Mouse (Mus musculus) A20 (cell line): Measurements from ENCODE around the gene Sfxn5.

ENCODE experiments used
- DNase-seq: peaks from one replicate; pipeline ENCODE4 v3.0.0-alpha.2; 2011; ENCODE audit warnings: low read depth, low spot score

Sfxn5 gene

DNA sequence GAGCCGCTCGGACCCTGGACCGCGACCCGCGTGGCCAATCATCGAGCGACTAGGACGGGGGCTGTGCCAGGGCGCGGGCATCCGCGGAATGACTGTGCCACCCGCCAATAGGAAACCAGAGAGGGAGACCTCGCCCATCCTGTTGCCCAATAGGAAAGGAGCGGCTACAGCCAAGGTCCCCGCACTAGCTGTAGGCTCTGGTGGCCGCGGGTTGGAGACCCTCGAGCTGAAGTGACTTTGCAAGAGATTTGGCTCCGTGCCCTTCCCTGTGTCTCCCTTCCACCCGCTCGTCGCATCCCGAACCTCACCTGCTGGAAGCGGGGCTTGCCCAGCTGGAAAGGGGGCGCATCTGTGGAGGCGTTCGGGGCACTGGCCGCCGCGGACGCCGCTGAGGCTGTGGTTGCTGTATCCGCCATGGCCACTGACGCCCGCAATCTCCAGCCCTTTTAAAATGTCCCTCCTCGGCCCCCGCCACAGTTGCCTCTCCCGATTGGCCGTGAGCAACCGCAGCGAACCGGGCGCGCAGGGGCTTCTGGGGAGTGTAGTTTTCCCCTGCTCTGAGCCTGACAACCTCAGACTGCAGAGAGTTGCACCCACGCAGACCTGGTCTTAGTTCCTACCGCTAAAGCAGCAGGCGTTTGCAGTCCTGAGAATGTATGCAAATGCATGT lies at the start of gene Sfxn5:
TSS of gene Sfxn5 (minus strand) at position 423 of the 670 bp plus-strand sequence.
- peak; percentile 94 for DNase-seq

DNA sequence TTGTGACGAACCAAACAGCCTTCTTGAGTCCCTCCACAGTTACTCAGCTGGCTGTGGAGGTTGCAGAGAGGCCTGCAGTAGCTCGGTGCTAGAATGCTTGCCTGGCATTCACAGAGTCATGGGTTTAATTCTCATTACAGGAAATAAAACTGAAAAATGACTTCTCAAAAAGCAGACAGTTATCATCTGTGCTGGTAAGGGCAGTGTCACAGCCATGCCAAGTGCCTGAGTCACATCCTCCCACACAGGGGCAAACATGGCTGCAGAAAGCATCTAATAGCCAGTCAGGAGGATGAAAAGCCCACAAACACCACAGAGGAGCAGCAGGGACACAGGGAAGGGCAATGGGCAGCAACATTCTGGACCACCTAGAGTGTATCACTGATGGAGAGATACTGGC lies 49.6 kb upstream of the Sfxn5 start:
- DNase-seq: no peak

DNA sequence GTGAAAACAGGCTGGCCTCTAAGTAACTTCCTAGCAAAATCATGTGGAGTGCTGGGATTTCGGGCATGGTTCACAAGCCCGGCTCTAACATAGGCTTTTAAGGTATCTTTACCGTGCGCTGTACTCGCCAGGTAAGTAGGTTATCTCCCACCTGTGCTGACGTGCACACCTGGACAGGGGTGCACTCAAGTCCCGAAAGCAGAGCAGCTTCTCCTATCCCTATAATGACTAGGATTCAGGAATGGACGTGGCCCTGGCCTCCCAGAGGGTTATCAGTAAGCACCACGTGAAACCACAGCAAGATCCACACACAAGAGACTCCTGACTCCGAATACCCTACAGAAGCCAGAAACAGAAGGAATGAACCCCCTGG lies 48.4 kb upstream of the Sfxn5 start:
- DNase-seq: no peak

DNA sequence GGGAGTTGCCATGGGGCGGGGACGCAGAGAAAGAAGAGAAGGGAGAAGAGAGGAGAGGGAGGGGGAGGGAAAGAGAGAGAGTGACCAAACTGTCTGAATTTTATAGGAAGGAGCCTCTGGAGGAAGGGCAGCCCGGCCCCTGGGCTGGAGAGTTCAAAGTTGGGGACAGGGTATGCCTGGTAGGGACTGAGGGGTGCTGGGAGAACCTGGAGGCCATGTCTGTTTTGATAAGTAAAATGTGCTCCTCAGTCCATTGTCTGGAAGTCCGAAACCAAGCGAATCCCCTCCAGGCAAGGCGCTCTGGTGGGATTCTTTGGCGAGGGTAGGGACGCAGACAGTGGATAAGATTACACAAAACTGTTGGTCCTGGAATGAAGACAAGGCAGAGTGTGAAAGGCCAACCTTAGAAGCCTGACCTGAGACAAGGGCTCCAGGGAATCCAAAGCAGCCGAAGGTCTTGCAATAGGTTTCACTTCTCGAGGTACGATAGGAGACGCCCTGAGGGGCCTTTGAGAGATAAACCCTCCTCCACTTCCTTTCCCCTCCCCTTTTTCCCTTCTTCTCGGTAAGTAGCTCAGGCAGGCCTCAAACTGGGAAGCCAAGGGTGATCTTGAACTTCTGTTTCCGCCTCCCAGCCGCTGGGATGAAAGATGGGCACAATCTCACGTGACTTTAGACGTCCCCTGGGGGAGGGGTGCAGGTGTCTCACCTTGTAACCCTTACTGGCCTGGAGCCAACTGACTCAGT lies 47.9 kb upstream of the Sfxn5 start:
- peak; percentile 32 for DNase-seq

DNA sequence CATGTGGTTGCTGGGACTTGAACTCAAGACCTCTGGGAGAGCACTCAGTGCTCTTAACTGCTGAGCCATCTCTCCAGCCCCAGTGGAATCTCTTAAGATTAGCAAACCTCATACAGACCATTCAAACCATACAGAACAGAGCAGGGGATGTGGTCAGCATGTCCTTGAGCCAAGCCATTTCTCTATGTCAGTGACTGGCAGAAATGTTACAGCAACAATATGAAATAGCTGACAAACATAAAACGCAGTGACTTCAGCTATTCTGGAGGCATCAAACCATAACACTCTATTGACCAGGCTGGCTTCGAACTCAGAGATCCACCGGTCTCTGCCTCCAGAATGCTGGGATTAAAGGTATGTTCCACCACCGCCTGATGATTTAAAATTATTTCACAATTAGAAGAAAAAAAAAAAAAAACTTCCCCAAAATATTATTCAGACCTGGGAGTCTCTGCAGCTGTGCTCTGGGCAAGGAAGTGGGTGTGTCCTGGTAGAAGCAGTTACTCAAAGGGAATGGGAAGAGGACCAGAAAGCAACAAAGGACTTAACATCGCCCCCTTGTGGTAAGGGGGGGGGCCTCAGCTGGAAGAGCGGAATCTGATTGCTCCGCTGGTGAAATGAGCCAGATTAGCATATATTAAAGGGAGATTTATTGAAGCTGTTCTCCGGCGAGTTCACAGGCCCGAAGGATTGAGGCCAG lies 47.1 kb upstream of the Sfxn5 start:
- DNase-seq: peak; percentile 59

DNA sequence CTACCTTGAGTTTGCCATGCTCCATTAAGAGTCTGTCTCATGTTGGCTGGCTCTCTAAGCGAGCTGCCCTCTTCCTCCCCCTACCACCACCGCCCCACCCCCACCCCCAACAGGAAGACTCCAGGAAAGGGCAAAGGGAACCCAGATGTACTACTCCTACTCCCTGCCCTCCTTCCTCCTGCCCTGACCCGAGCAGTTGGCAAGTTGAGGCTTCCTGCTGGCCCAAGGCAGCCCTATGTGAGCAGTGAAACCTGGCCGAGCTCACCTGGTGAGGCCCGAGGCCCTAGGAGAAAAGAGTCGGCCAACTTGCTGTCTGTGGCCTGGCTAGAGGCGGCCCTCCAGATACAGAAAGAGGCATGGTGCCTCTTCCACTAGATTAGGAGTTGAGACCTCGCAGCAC lies 45.4 kb upstream of the Sfxn5 start:
- DNase-seq: no peak

DNA sequence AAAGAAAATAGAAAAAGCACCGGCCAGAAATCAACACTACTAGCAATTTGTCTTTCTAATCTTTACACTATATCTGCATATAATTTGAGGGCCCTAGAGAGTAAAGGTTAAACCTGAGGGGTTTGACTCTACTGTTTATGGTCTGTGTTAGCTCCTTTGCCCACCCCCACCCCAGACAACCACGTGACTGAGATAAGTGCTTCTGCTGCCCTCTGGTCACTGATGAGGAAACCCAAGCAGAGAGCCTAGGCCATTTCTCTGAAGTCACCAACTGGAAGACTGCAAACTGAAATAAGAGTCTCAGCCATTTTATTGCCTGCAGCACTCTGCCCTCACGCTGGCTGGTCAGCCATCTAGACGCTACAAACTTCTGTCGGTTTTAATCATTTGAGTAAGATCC lies 44.7 kb upstream of the Sfxn5 start:
- no peak for DNase-seq

DNA sequence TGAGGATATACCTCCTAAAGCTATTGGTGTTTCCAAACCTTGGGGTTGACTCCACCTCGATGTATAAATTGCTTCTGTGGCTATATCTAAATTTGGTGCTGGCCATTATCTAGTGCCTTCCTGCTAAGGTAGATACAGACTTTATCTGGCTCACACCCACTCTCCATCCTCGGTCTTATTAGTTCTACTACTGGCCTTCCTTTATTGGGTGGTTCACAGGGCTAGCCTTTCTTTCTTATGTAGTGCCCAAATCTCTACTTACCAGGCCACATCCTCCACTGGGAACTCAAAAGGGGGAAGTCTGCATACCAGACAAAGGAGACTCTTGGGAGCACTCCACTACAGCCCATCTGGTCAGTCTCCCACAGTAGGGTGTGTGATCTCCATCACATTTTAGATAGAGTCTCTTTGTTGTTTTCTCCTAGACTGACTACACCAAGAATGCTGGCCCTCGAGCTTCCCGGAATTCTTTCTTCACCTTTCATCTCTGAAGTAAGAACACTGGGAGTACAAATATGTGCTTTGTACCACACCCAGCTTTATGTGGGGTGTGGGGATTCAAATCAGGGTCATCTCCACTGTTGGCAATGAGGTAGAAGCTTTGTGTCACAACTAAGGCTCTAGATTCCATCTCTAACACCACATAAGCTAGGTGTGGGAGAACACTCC lies 44.0 kb upstream of the Sfxn5 start:
- no peak for DNase-seq

DNA sequence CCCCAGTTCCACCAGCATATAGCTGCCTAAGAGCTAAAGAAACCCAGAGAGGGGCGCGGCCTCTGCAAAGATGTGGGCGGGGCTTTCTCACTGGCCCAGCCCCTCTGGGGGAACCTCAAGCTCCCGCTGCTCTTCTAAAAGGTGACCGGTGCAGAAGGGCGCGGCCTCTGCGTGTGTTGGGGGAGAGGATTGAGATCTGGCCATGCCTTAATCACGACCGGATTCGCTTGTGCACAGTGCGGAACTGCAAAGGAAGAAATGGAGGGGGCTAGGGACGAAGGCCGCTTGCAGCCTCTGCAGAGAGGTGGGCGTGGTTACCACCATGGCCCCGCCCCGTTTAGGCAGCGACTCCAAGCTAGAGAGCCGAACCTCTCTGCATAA lies 41.5 kb upstream of the Sfxn5 start:
- peak; percentile 97 for DNase-seq

DNA sequence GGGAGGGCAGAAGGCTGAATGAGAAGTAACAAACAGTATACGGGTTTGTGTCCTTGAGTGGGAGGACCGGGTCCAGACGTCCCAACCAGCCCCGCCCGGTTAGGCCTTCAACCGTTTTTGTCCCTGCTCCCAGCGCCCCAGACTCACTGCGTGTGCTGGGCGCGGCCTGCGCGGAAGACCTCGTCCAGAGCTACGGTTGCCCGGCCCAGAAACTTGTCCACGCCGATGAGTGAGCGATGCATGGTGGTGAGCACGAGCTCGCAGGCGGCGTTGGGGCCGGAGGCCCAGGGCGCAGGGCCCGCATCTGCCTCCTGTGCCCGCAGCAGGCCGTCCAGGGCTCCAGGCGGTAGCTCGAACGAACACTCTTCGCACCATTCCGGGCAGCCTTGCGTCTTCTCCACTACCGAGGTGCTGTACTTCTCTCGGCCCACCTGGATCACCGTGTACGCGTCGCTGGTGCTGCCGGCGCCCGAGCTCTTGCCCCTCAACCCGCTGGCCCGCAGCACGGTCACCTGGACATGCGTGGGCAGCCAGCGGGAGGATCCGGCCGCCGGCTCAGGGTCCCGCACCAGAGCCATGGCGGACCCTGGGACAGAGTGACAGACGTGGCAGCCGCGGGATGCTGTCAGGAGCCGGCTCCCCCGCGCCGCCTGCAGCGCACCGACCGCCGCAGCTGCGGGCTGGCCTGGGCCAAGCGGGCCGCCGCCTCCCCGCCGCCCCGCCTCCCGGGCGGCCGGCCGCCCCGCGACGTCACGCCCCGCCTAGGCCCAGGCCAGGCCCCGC lies 40.9 kb upstream of the Sfxn5 start, which contains the start of gene Rab11fip5:
TSS of gene Rab11fip5 (minus strand) at position 684 of the 783 bp plus-strand sequence.
- no peak for DNase-seq

DNA sequence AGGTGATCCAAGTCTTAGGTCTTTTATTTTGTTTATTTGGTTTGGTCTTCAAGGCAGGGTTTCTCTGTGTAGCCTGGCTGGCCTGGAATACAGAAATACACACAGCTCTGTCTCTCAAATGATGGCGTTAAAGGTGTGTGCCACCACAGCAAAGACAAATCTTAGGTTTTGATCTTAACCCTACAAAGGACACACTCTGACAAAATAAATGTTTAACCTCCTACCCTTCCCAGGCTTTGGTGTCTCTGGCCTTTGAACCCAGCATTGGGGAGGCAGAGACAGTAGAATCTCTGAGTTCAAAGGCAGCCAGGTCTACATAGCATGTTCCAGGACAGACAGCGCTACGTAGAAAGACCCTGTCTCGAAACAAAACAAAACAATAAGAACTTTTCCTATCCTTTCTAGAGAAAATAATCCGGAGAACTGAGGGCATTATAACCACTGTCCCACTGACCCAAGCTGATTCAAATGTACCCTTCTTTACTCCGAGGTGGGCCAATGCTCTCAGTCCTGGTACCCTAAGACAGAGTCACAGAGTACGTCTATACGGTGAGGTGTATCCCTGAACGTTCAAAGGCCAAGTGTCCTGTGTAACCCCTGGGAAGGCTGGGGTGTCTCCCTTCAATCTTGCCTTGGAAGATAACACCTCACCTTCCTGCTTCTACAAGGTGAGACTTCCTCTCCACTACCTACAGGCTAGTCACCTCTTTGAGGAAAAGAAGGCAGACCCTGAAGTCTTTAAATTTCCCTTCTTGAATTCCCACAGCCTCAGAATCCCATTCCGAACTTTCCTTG lies 40.0 kb upstream of the Sfxn5 start:
- DNase-seq: no peak

DNA sequence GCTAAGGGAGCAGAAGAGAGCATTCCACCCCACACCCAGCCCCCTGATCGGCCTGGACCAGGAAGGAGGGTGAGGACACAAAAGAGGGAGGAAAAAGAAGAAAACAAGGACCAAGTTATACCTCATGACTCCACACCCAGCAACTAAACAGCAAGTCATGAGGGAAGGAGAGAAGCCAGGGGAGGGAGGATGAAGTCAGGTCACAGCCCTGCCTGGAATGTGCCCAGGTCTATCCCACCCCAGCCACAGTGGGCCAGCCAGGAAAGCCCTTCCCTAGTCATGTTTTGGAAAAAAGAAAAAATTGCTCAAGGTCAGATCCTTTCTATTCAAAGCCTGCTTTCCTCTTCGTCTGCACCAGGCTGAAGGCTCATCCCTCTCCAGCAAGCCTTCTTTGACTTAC lies 39.3 kb upstream of the Sfxn5 start:
- no peak for DNase-seq

DNA sequence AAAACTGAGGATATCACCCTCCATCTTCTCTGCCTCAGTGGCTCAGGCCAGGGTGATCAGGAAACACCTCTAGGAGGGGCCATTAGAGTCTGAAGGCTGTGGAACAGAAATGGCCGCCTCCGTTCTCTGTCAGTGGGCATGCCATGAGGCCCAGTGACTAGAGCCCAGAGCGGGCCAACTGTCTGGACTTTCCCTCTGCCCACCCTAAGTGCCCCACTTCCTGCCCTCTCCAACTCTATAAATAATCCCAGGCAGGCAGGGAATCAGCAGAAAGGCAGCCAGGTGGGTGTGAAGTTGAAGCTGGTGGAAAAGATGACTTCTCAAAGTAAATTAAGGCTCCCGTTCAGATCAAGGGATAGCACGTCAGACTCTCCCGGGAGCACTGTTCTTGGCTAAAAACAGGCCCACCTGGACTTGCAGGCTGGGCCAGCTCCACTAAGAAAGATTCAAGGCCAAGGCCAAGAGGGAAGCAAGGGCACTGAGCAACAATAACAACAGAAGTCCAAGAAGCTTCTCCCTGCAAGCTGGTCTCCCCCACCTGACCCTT lies 38.7 kb upstream of the Sfxn5 start:
- DNase-seq: no peak

DNA sequence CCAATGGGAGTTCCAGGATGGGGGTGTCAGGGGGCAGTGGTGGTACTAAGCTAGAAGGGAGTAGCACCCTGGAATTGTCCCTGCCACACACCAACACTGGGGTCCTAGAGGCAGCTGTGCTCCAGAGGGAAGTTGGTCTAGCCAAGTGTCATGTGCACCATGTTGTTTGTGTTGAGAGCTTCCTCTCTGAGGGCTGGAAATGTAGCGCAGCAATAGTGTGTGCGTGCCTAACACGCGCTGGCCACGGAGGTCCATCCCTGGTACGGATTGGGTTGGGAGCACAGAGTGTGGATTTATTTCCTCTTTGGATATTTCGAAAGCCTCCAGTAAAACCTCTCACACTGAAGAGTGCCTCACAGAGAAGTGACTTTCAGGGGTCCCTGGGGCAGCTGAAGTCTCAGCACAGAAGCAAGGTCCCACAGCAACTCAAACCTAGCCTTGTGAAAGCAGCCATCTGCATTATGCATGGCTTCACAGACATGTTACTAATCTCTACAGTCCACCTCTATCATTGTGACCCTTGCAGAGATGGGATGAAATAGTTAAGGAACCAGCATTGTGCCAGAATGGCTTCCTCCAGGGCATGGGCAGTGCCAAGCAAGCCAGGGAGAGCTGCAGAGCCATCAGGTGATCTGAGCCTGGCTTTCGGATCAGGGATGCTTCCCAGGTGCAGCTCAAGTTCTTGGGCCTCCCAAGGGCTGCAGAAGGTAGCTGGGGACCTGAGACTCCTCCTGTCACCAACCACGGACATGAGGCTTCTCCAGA lies 37.6 kb upstream of the Sfxn5 start:
- no peak for DNase-seq

DNA sequence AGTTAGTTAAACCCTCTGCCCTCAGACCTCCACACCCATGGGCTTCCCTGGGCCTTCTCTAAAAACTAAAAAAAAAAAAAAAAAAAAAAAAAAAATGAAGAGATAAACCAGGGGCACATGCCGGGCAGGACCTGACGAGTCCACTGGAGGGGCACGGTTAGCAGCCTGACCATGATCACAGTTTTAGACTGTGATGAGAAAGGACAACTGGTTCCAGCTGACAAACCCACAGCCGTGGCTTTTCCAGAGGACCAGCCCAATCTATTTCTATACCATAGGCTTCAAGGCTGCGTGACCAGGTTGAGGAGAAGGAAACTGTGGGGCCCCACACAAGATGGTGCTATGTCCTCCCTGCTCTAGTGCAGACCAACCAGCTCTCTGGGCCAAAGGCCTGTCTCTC lies 36.8 kb upstream of the Sfxn5 start:
- no peak for DNase-seq

DNA sequence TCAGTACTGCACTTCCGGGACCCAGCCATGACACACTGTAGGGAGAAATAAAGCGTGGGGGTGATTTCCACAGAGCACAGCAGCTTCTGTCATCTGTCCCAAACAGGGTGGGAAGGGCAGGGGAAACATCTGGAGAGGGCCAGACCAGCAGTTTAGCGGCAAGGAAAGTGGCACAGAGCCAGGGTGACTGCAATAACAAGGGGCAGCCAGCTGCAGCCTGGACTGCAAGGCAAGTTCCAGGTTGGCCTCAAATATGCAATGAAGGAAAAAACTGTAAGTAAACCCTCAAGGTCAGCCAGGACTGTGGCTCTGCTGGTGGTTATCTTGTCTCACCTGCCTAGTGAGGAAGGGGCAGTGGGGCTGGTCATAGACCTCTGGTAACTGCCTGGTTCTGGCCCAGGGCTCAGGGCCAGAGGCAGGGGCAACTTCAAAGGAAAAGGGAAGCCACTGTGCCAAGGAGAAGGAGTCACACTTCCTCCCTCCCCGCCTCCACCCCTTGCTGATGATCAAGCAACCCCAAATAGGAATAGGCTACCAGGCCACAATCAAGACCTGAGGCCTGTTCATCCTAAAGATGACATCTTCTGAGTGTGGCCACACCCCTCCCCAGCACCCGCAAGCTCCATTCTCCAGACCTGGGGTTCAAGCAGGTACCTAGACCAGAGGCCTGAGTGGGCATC lies 36.1 kb upstream of the Sfxn5 start:
- no peak for DNase-seq

DNA sequence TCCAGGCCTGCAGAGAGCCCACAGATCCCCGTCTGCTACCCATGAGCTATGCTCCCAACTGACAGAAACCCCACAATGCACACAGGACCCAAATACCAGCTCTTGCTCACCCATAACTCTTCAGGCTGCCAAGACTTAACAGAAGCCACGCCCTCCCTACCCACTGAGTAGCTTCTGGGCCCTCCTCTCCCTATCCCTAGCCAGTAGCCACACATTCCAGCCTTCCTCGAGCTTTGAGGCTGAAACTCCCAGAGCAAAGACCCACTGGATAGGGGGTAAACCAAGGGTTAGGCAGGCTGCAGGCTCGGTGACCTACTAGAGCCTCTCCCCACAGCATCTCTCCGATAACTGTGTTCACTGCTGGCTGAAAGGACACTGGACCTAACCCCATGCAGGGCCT lies 35.5 kb upstream of the Sfxn5 start:
- DNase-seq: no peak

DNA sequence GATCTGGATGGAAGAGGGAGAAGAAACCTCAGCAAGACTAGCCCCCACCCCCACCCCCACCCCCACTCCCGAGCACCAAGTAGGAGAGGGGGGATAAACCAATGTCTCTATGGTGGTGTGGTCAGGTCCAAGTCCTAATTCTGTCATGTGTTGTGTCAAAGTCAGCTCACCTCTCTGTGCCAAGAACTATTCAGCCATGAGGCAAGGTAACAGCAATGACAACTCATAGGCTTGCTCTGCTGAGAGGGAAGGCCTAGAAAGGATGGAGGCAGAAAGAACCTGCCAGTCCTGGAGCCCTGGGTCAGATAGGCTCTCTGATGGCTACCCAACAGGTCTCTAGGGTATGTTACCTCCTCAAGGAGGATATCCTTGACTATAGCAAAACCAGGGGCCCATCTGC lies 34.9 kb upstream of the Sfxn5 start:
- DNase-seq: no peak

DNA sequence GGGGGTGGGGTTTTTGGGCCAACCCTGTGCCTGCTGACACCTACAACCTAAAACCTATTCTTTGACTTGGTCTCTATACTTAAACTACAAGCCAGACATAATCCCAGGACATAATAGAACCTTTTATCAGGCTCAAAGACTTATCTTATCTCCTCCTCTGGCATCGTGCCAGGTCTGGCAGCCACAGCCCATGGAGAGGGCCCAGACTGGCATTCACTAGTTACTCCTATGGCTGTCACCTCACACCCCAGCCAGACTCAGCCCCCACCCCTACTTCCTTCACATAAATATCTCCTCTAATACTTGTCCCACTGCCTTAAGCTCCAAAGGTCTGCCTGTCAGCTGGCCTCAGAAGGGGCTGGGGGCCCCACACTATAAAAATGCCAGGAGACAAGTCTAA lies 33.2 kb upstream of the Sfxn5 start:
- DNase-seq: no peak
